Mouse (Mus musculus) left cerebral cortex, postnatal 25 days (tissue): ENCODE results near the gene Ppp4r4. TPM values are rescaled to one million over a fixed set of nuclear protein-coding genes. Genes with fewer than 3 reads are reported as not detected.
"Not testable (repeated sequence)": the region's sequence is repeated elsewhere in the genome, so short reads cannot be mapped to it uniquely, and the experiment has no call there.

Experiments
- DNase-seq, 2 experiments: peaks; one replicate each; pipeline ENCODE4 v3.0.0; 2022; ENCODE audit warnings: low spot score in 2 of 2, mixed read lengths in 1 of 2
- intact Hi-C: fragments of 180-260 bp; cut with DNase I; formaldehyde crosslinking; loops from one replicate; pipeline ENCODE4 v1.15.1; 2025
- total RNA-seq, 2 experiments: library from RNA; stranded (reverse); gene quantifications; 2 replicates each; pipeline ENCODE4 v1.2.3; 2021

Ppp4r4 gene
- total RNA-seq: 10 to 100 TPM; 21.5 to 23.4 TPM

DNA sequence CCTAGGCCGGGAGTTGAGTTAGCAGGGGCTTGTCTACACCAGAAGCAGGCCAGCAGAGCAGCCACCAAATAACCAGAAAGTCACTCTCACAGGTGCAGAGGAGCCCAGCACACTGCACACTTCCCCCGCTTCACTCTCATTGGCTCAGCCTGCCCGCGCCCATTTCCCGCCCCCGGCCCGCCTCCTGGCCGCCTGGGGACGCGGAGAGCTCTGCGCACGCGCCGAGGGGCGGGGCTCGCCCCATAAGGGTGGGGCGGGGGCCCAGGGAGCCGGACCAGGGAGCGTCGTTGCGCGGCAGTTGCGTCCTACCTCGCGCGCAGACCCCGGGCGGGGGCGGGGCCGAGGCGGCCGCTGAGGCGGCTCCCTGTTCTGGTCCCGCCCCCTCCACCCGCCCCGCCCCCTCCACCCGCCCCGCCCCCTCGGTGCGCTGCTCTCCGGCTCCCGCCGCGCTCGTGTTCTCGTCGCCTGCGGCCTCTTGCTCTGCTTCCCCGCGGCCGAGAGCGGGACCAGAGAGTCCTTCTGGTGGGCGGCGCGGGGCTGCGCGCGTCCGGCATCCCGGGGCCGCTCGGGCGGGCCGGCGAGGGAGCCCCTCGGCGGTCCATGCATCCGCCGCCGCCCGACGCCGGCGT lies at the start of gene Ppp4r4:
TSS of gene Ppp4r4 (plus strand) at position 264 of the 629 bp plus-strand sequence.
- intact Hi-C loops: no loop called here
- DNase-seq: peak; percentile 96

DNA sequence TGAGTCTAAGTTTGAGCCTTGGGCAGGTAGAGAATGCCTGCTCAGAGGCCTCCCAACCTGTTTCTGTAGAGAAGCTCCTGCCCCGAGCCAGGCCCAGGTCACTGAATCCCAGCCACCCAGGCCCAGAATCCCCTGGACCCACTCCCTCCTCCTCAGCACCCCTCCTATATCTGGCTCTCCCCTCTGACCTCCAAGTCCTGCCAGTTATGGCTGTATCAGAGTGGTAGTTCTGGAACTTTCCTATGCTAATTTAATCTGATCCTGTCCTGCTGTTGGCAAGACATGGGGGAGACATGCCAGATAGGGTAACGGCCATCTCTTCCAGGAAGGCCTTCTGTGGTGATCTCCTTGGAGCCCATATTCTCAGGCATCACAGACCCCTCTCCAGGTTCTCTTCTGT lies 49.3 kb upstream of the Ppp4r4 start:
- DNase-seq: no peak
- intact Hi-C loops: no loop called here

DNA sequence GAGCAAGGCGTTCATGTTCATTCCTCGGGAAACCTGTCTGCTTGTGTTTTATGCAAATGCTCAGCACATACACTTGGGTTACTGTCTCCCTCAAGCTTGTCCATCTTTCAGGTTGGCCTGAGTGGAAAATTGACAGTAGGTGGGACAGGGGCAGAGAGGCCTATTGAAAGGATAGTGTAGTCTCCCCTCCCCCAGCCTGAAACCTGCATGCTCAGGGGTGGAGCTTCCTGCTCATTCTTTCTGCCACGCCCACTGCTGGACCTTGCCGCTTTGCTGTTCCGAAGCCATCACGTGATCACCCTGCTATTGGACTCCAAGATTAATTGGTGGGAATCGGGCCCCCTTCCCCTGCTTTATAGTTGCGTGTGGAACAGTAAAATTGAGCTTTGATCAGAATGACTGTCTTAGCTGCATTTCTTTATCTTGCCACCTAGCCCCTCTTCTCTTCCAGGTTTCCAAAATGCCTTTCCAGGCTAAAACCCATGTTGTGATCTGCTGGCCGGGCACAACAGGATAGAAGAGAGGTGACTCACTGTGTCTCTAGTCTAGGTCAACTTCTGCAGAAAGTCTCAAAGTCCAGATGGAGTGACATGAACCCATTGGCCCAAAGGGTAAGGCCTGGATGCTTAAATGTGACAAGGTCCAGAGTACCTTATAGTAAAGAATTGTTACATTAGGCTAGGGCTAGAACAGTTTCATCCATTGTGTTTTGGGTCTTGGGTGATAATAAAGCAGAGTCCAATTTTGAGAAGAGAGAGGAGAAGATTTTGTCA lies 47.7 kb upstream of the Ppp4r4 start:
- intact Hi-C loops, DNase-seq: not testable (repeated sequence)

DNA sequence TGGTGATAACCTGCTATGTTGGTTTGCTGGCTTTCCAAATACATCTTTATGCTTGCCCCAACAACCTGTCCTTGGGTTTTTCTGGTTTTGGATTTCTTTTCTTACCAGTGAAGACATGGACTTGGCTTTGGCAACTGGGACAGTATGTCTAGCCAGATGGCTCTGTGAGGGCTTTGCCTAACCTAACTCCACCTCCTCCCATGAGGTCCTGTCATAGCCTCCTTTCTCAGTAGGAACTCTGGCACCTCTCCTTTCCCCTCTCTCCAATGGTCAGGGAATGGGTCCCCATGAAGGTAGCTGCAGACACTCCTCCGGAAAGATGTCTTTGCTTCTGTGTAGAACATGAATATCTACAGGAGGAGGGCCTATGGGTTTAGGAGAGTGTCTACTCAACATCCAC lies 45.4 kb upstream of the Ppp4r4 start:
- intact Hi-C loops: no loop called here
- no peak for DNase-seq

DNA sequence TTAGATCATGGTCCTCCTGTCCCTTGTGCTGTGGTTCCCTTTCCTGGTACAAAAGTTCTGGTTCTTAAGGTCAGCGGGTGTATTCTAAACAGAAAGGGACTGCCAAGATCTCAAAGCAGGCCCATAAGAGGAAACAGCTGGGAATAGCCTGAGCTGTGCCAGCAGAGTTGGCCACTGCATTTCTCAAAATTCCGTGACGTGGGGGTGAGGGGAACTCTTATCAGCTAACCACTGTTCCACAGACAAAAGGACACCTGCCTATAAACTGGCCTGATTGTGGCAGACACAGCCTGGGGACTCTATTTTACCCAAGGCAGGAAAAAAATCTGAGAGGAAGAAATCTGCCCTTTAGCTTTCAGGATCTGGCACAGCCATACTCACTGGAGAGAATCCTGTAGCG lies 44.8 kb upstream of the Ppp4r4 start:
- intact Hi-C loops: no loop called here

DNA sequence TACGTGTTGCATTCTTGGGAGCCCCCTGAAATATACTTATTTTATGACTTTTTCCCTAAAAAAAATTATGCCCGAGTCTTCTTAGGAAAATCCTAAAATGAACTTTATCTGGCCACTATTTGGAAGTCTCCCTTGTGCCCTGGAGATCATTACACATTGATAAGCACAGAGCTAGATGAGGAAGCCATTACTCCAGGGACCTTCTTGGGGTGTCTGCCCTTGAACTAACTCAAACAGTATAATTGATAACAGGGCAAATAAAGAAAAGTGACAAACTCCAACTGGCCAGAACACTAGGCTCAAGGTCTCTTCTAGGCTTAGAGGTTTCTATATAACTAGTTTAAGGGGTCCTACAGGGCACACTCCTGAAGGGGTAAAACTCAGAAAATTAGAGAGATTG lies 44.3 kb upstream of the Ppp4r4 start:
- intact Hi-C loops: no loop called here
- DNase-seq: no peak

More for the DNA sequence above, 44.8 kb upstream of the Ppp4r4 start:
- no peak for DNase-seq

DNA sequence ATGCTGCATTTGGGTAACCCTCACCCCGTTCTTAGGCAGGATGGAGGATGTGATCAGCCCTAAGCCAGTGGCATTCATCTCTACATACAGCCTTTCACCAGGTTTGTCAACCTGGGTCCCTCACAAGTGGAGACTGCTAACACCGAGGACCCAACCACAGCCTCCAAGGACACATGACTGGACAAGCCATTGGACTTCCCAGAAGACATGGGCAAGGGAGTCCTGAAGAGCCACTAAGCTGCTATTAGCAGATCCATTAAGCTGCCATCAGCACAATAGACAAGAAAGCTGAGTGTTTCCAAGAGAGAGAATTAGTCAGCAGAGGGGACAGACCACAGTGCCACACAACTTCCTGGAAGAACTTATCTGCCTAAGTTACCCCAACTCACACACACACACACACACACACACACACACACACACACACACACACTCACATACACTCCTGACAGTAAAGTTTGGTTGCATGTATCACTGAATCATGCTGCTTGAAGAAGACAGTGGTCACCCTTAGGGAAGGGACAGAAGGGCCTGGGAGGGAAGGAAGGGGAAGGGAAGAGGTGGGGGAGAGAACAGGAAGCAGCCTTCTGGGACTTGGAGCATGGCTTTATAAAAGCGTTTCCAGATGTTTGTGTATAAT lies 40.9 kb upstream of the Ppp4r4 start:
- intact Hi-C loops: no loop called here
- no peak for DNase-seq

DNA sequence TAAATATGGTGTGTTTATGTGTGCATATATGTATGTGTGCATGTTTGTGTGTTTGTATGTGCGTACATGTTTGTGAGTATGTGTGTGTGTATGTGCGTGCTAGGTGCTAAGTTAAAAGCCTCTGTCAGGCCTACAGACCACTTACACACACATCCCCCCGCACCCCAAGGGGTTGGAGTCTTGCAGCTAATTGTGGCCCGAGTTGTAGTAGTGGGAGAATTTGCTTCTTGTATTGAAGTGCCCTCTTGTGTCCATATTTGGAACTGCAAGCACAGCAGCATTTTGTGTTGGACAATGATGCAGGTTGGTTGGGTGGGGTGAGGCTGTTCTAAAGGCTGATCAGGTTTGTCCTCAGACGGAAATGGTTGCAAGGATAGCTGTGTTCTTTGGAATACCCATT lies 39.3 kb upstream of the Ppp4r4 start:
- peak; percentile 76 to 78 for DNase-seq
- intact Hi-C loops: loop anchor here (1.0 kb wide), 1 partner anchor 66 kb away; no protein-coding TSS in a partner anchor

DNA sequence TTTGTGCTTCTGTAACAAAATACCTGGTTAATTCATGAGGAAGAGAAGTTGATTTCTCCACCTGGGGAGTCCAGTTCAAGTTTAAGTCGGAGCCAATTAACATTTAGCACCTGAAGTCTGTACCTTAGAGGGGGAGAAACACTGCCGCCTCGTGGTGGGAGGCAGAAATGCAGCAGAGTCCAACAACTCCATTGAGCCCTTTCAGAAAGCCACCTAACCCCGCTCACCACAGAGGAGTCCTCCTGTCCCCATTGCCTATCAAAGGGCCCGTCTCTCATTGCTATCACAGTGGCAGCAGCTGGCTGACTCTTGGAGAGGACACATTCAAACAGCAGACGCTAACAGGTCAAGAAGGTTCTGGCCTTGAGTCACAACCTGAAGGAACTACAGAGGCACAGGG lies 37.6 kb upstream of the Ppp4r4 start:
- intact Hi-C loops: no loop called here
- DNase-seq: peak in 1 of 2 experiments; percentile 40

DNA sequence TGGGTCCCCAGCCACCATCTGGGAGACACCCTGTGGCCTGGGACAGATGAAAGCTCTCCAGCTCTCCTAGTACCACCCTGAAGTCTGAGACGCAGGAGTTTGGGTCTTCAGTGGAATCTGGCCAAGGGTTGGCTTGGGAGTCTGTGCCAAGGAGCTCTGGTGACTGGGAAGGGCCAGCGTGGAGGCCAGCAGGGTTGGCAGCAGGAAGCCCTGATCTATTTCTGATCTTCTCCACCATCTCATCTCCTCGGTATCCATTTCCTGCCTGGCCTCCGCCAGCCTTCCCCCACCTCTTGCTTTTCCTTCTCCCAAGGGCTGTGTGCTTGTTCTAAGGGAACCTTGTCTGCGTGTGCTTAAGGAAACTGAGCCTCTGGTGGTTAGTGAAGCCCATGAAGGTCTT lies 33.3 kb upstream of the Ppp4r4 start:
- intact Hi-C loops: loop anchor here (5.0 kb wide), 1 partner anchor 69 kb away; no protein-coding TSS in a partner anchor
- no peak for DNase-seq

DNA sequence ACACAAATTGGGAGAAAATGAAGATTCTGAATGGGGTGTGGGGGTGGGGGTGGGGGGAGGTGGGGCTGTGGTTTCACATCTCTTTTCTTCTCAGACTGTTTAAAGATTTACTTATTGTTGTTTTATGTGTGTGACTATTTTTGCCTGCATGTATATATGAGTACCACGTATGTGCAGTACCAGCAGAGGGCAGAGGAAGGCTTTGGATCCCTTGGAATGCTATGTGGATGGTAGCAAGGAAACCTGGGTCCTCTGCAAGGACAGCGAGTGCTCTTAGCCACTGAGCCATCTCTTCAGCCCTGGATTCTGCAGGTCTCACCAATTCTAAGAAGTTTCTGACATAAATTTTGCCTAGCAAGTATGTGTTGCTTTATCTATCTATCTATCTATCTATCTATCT lies 32.8 kb upstream of the Ppp4r4 start:
- DNase-seq: peak in 1 of 2 experiments; percentile 49
- intact Hi-C loops: loop anchor here (5.0 kb wide), 1 partner anchor 68 kb away; no protein-coding TSS in a partner anchor

DNA sequence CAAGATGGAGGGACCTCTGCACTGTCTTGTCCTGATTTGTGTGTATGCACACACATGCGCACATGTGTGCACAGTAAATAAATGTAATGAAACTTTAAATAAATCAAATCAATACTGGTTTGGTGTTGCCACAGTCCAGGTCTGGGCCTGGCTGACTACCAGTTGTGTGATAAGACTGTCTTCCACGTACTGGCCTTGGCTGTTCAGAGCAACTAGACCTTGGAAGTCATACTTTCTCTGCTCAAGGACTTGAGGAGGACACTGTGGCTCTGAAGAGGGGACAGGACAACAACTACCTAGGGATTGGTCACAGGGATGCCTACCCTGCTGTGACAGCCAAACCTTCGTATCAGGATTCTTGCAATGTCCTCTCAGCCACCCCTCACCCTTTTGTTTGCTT lies 28.8 kb upstream of the Ppp4r4 start:
- intact Hi-C loops: loop anchor here (5.0 kb wide), 1 partner anchor 139 kb away; no protein-coding TSS in a partner anchor
- DNase-seq: no peak

DNA sequence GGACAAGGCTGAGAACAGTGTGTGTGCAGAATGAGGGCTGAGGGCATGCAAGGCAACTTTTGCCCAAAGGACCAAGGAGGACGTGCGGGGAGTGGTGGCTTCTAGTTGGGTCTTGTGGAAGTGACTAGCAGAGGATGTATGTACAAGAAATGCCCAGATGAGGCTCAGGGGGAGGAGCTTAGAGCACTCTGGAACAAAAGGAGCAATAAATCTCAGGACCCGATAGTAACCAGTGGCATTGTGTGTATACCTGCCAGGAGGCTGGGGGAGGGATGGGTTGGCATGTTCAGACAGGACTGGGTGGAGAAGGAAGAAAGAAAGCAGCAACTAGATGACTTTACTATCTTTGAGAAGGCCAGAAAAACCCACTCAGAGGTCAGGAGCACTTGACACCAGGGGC lies 27.7 kb upstream of the Ppp4r4 start:
- no peak for DNase-seq
- intact Hi-C loops: loop anchor here (5.0 kb wide), 1 partner anchor 138 kb away; no protein-coding TSS in a partner anchor

DNA sequence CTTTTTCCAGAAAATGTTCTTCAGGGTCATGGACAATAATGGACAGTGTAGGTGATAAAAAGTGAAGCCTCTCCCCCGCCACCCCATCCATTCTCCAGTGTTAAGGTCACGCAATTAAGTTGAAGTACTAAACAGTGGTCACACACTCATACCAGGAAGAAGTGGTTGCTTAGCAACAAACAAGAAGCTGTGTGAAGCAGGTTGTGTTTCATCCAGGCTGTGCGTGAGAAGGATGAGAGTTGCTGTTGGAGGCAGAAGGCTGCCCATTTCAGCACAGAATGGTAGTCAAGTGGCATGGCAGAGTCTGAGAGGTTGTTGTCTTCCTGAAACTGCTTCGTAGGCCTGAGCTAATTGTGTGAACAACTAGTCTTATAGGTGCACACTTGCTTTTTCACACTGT lies 23.7 kb upstream of the Ppp4r4 start:
- intact Hi-C loops: no loop called here
- DNase-seq: no peak

DNA sequence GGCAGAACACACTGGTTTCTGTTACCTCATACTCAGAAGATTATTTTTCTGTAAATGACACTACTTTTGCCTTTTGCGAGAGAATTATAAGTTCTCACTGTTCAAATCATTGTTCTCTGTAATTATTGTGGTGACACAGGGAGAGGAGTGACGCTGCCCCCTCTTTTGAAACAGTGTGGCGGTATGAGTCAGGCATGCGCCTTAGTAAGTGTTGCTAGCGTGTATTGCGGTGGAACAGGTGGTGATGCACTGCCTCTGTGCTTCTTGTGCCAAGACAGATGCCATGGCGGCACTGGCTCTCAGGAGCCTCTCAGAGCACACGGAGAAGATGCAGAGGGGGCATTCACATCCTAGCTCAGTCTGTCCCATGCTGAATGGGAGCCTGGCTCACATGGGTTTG lies 22.2 kb upstream of the Ppp4r4 start:
- intact Hi-C loops: no loop called here

DNA sequence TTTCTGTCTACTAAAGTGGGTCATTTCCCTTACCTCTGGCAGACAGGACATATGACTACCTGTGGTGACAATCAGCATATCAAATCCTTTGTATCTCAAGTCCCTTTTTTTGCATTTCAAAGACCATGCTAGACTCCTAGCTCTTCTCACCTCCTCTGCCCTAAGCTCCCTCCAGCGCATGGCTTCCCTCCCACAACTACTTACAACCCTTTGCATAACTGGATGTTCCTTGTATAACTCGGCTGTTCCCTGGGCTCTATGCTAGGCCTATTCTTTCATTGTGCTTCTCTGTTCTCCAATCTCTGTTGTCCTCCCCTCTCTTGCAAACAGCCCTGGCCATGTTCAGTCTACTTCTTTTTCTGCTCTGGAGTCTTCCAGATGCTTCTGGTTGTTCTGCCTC lies 20.5 kb upstream of the Ppp4r4 start:
- peak in 1 of 2 experiments; percentile 62 for DNase-seq
- intact Hi-C loops: no loop called here

More for the DNA sequence above, 22.2 kb upstream of the Ppp4r4 start:
- peak; percentile 51 to 85 for DNase-seq

DNA sequence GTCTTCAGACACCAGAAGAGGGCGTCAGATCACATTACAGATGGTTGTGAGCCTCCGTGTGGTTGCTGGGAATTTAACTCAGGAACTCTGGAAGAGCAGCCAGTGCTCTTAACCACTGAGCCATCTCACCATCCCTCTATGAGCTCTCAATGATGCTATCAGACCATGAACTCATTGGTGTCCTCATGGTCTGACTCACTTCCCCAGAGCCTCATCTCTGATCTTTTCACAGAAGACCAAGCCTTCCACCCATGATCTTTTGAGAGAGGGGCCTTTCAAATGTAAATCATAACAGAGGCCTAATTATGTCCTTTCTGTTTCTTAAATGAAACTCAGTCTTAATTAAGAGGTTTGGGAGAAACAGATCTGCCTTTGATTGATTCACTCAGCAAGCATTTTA lies 19.0 kb upstream of the Ppp4r4 start:
- no peak for DNase-seq
- intact Hi-C loops: no loop called here

DNA sequence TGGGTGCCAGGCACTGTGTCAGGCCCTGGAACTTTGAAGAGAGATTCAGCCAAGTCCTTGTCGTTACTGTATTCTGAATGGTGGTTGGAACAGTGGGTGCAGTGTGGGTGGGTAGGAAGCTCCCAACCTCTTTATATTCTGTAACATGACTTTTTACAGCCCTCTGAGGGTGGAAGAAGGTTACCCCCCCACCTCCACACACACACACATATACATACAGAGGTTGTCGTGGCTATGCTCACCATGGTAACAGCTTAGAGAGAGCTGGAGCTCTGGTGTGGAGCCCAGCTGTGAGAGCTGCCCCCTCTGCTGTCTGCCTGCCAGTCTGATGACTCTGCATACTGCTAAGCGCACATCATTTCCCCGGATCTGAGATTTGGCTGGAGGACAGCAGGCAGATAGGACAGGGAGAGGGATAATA lies 18.6 kb upstream of the Ppp4r4 start:
- intact Hi-C loops: no loop called here
- peak; percentile 65 to 84 for DNase-seq

DNA sequence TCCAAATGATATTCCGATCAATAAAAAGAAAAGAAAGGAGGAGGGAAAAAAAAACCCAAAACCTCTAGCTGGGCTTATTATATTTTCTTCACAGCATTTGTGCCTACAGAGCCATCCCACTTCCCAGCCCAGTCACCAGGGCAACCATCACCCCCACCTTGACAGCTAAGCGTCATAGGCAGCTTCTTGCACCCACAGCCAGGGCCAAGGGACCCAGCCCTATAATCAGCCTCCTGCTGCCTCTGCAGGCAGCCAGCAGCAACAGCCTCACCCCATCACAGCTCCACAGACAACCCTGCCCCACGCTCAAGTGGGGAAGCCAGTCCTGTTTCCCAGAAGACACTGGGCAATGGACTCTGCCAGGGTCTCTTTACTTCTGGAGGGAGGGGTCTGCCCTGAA lies 17.7 kb upstream of the Ppp4r4 start:
- DNase-seq: peak; percentile 41 to 80
- intact Hi-C loops: no loop called here

DNA sequence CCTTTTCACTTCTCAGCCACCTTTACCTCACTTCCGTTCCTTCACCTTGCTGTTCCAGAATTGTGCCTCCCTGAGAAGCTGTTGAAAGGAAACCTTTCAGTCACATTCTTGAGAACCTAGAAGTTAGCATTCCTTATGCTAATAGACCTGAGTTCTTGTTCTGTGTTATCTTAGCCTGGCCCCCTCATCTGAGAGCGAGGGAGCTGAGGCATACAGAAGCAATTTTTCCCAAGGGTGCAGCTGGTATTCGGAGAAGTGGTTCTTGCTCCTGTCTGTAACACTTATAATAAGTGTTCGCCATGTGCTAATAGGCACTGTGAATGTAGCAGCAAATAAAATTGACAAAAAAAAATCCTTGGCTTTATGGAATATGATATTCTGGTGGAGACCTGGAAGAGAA lies 16.4 kb upstream of the Ppp4r4 start:
- intact Hi-C loops: no loop called here
- no peak for DNase-seq
